Mouse (Mus musculus): Measurements from ENCODE around the gene Cdc42ep4.

Cdc42ep4 gene

DNA sequence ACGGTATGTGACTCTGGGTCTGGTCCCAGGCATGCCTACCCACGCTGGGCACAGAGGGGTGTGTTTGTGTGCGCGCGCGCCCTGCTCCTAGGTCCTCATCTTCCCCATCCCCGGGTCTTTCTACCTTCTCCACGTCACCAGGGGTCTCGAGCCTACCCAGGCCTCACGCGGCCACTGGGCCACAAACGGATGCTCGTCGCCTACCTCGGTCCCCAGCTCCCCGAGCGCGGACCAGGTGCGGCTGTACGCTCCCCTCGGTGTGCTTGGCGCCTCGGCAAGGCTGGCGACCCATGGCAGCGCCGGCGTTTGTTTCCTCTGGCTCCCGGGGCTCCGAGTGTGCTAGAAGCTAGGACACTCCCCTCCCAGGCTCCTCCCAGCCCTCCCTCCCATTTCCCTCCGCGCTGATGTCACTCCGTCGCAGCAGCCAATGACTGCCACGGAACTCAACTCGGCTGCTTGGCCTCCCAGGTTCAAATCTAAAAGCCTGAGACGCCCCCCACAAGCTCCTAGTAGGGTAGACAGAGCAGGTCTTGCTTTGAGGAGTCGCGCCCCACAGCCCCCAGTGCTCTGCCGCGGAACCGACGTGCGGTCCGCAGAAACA is at the start of gene Cdc42ep4:
Gene Cdc42ep4 (minus strand): TSS at position 398 of the 601 bp plus-strand sequence.
- in situ Hi-C loops (cut with MboI; ENCODE audit: low sequenced_read_pairs) = no loop called here

- in situ Hi-C loops (cut with MboI; ENCODE audit: low sequenced_read_pairs) = loop anchor here (25.0 kb wide), 2 partner anchors 488 to 613 kb away; no protein-coding TSS in a partner anchor
Observed at GRCm38 (mm10) chr11:113800026-113800425, 48.3 kb upstream of the Cdc42ep4 start.

DNA sequence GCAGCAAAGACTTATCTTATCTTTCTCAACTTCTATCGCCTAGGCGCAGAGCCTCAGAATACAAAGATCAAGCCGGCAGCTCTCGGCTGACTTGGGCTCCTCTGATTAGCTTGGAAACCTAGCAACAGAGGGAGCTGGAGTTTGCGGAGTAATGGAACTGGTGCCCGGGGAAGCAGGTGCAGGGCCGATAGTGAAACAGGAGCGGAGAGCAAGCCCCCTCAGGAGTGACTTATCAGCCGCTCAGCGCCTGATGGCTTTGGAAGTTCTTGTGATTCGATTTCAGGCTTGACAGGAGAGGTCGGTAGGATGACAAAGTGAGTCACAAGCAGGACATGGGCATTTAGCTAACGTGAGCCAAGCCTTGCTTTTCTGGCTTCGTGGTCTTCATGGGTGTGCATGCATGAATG is 47.4 kb upstream of the Cdc42ep4 start:
- in situ Hi-C loops (cut with MboI; ENCODE audit: low sequenced_read_pairs) = no loop called here

- in situ Hi-C loops (cut with MboI; ENCODE audit: low sequenced_read_pairs) = no loop called here
Observed at GRCm38 (mm10) chr11:113798011-113798410, 46.3 kb upstream of the Cdc42ep4 start.

DNA sequence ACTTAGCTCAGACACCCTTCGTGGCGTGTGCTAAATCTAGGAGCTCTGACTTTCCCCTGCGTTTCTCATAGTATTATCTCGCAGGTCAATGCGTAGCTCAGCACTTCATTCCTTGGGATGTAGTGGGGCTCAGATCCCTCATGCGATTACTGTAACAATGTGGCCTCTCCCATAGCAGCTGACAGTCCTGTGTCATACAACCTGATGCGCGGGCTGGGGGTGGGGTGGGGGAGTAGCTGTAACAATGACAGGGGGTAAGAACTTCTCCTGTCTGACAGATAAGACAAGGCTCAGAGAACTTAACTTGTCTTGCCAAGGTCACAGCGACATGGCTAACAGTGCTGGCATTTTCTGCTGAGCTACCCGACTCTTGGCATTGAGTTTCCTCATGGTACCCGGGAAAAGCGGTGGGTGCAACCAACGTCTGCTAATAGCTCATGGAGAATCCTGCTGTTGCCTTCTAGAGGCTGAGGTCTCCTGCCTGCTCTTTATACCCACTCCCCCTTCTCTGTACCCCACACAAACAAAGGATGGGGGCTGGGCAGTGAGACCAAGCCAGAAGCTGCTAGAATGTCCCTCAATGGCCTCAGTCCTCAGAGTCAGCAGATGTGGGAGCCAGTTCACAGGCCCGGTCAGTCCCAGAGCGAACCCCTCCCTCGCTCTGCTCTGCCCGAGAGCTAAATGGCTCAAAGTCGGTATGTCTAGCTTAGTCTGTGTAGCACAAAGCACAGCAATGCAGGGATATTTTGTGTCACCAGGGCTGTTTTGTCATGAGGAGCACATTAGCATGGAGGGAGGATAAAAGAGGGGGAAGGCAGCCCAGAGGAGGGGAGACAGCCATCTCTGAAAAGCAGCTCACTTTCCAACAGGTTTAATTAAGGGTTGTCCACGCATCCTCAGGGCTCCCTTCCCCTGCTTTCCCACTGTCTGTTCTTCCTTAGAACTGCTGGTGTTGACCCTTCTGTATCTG is 45.6 kb upstream of the Cdc42ep4 start:
- in situ Hi-C loops (cut with MboI; ENCODE audit: low sequenced_read_pairs) = no loop called here

- in situ Hi-C loops (cut with MboI; ENCODE audit: low sequenced_read_pairs) = no loop called here
Observed at GRCm38 (mm10) chr11:113795846-113796245, 44.2 kb upstream of the Cdc42ep4 start.

GRCm38 (mm10) chr11:113791357-113792215 is 39.9 kb upstream of the Cdc42ep4 start:
- in situ Hi-C loops (cut with MboI; ENCODE audit: low sequenced_read_pairs) = no loop called here

- in situ Hi-C loops (cut with MboI; ENCODE audit: low sequenced_read_pairs) = no loop called here
Observed at GRCm38 (mm10) chr11:113789101-113789500, 37.4 kb upstream of the Cdc42ep4 start.

DNA sequence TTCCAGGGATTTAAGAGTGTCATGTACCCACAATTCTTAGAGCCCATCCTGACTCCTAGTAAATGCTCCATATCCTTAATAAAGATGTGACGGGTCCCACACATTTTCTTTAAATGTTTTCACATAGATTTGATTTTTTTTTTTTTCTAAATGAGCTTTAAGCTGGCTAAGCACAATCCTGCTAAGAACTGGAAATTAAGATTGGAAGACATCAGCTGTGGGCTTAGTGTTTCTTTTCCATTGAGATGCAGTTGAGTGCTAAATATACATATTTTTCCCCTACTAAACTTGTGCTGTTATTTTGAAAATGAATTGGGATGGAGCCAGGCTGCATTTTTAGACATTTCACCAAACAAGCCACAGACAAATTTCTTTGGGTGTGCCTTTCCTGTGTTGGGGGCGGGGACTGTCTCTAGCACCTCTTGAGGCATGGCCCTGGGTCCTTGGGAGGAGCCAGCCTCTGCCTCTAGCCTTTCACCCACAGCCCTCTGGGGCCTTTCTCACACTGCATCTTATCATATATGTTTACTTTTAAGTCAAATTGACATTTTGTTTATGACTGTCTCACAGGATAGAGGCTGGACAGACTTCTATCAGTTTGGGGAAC is 36.6 kb upstream of the Cdc42ep4 start:
- in situ Hi-C loops (cut with MboI; ENCODE audit: low sequenced_read_pairs) = no loop called here

DNA sequence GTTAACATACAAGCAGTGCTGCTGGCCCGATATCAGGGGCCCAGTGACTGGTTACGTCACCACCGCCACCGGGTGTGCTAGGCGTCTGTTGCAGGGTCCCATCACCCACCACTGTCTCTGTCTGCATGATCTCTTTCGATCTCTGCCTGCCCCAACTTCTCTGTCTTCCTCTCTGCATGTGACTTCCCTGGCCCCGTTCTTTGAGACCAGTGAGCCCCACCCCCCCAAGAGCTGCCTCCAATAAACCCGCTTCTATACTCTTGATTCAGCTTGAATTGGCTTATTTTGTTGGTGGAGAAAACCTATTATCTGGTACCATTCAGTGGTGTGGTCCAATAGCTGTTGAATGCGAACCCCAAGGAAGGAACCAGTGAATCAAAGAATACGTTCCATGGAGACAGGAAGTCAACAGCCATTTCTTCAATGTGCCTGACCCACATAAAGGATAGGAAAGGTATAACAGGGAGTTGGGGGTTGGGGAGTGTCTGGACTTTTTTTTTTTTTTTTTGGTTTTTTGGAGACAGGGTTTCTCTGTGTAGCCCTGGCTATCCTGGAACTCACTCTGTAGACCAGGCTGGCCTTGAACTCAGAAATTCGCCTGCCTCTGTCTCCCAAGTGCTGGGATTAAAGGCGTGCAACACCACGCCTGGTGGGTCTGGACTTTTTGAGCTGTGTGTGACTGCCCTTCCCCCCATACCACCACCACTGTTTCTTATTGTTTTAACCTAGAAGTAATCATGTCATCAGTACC is 35.9 kb upstream of the Cdc42ep4 start:
- in situ Hi-C loops (cut with MboI; ENCODE audit: low sequenced_read_pairs) = no loop called here

DNA sequence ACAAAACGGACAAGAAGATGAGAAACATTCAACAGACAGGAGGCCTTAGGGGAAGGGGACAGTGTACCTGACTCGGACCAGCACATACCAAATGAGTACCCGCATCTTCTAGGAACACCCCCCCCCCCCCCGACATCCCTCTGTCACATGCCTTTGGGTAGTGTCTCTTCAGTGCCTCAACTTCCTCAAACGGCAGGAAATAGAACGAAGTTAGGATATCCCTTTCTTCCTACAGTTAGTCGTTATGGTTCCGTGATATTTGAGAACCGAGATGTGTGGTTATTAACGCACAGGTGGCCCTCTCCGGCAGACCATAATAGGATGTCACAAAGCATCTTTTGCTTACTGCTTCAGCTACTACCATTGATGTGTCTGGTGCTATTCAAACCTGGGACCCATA is 35.3 kb upstream of the Cdc42ep4 start:
- in situ Hi-C loops (cut with MboI; ENCODE audit: low sequenced_read_pairs) = no loop called here

DNA sequence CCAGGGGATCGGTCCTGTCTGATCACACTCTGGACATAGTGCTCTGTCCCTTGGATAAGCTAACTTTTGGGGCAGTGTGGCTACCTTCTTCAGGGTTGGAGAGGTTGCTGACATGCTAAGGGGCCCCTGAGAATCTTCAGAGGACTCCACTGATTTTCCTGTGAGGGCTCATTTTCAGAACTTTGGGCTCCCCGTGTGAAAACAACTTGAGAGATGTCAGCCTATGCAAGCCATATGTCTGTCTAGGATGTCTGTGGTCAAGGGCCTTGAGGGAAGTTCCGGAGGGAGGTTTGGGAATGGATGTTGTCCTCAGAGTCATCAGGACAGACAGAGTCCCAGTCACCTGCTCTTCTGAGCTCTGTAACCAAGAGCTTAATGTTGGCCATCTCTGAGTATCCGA is 34.7 kb upstream of the Cdc42ep4 start:
- in situ Hi-C loops (cut with MboI; ENCODE audit: low sequenced_read_pairs) = no loop called here

GRCm38 (mm10) chr11:113785406-113786171 is 33.9 kb upstream of the Cdc42ep4 start:
- in situ Hi-C loops (cut with MboI; ENCODE audit: low sequenced_read_pairs) = no loop called here

DNA sequence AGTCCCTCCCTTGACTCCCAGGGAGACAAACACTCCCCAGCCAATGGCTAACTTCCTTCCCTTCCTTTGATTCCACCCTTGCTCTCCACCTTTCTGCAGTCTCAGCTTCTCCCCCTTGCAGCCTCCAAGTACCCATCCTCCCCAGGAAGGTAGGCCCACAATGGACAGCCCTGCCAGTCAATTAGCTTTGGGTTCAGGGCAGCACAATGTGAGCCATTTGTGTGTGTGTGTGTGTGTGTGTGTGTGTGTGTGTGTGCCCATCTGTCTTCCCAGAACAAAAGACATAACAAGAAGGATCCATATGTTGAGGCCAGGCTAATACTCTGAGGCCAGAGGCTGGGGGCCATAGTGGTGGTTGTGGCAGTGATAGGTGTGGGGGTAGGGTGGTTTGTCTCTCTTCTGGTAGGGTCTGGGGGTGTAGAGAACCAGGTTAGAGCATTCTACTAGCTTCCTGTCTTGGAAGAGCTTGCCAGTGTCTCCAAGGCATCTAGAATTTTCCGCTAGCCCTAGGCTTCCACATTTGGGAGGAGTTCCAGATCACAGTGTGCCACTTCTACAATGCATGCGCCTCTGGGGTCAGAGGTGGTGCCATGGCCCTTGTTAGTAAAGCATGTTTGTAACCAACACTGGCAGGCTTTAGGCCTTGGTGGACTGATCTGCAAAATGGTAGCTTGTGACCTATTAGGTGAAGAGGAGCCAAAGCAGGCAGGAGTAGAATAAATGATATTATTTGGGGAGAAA is 33.1 kb upstream of the Cdc42ep4 start:
- in situ Hi-C loops (cut with MboI; ENCODE audit: low sequenced_read_pairs) = no loop called here

DNA sequence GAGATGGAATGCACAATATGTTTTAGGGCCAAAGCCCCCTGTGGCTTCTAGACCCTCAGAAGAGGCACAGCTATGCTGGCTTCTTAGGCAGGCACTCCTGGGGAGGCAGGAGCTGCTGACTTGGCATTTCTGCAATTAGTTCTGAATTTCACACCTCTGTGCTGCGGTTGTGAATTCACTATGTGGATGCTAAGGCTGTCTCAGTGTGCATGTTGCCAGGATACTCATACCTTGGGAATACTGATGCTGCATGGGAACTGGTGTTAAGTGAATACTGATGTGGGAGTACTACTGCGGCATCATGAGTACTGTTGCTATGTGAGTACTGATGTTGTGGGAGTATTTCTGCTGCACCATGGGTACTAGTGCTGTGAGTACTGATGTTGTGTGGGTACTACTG is 30.8 kb upstream of the Cdc42ep4 start:
- in situ Hi-C loops (cut with MboI; ENCODE audit: low sequenced_read_pairs) = no loop called here

- in situ Hi-C loops (cut with MboI; ENCODE audit: low sequenced_read_pairs) = no loop called here
Observed at GRCm38 (mm10) chr11:113782006-113782405, 30.3 kb upstream of the Cdc42ep4 start.

DNA sequence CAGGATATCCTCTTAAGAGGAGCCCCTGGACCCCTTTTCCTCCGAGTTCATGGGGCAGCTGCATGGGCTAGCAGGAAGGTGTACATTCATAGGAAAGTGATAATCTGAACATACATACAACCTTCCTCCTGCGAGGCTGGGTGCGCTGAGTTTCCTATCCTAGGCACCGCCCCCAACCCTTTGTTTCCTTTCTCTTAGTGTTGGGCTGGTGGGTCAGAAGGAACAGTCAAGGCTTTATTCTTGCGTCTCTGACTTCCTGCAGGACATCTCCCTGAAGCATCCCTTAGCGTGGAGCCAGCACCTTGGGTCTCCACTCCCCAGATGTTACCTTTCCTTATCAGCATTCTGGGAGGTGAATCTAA is 28.0 kb upstream of the Cdc42ep4 start:
- in situ Hi-C loops (cut with MboI; ENCODE audit: low sequenced_read_pairs) = no loop called here
